Mouse (Mus musculus) induced T-regulatory cell, adult 2 months (primary cell): ENCODE measurements around the gene Tmem165.

Experiments used
- DNase-seq: peaks from one replicate; pipeline ENCODE4 v3.0.0-alpha.2; 2012; ENCODE audit warnings: low read depth

Tmem165 gene

DNA sequence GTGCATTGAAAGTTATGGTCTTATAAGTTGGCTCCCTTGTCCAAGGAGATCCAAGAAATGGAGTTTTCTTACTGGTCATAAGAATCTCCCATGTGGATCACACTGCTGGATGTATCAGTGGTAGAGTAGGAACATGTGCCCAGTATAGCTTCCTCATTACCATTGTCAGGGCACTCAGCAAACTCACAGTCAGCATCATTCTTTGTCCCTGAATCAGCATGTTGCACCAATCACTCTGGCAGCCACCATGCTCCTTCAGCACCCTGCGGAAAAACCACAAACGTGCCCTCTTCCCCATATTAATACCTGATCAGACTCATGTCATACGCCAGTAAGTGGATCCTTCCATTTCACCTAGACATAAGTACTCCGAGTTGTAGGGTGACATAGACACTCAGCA lies 8.6 kb upstream of the Tmem165 start:
- DNase-seq: no peak

DNA sequence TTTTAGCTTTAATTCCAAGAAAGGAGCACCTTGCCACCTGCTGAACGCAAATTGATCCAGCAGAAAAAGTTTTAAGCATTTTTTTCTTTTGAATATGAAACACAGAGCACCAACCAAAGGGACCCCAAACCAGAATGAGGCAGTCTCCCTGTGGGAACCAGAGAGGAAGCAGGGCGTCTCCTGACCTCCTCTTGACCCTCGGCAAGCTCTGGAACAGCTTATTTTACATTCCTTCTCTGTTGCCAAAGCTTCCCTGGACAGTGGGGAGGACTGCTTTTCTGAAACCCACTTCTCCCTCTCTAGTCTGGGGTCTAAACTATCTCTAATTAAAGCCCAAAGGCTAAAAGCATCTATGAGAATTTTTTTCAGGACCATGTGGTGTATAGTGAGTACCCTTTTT lies 7.3 kb upstream of the Tmem165 start:
- DNase-seq: no peak

DNA sequence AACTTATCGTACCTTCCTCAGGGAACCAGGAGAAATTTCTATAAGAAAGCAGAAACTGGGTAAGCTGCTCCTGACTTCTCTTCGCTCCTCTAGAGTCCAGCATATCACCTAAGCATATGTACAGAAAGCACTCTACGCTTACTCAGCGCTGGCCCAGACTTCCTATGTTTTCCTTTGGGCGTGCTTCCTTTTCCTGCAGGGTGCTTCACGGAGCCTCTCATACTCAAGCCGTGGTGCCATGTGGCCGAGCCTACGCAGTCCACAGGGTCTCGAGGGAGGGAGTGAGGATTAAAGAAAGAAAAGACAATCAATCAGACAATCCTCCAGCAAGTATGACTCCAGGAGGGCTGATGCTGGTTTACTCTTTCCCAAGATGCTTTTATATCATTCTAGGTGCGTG lies 6.8 kb upstream of the Tmem165 start:
- no peak for DNase-seq

DNA sequence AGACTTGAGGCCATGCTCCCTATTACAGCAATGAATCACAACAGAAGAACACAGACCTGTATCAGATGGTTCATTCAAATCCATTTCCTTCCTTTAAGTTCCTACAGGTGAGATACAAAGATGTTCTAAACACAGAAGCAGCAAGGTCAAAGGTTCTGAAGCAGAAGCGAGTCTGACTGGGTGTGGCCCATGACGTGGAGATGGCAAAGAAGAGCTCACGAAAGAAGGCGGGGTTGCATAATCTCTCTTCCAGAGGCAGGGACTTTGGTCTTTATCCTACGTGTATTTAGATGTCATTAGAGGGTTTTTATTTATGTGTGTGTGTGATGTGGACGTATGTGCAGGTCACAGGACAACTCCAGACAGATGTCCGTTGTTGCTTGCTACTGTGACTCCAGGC lies 6.0 kb upstream of the Tmem165 start:
- DNase-seq: no peak

DNA sequence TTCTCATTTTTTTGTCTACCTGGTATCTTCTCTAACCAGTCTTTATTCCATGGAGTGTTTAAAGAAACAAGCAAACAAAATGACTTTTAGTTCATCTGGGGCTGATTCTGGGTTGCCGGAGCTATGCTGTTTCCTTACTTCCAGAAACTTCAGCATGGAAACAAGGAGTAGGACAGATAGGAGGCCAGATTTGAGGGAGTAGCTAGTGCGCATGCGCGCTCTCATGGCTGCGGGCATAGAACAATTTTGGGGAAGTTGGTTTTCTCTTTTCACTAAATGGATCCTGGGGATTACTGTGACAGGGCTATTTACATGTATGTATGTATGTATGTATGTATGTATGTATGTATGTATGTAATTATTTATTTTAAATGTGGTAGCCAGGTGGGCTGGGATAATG lies 4.5 kb upstream of the Tmem165 start:
- DNase-seq: no peak

DNA sequence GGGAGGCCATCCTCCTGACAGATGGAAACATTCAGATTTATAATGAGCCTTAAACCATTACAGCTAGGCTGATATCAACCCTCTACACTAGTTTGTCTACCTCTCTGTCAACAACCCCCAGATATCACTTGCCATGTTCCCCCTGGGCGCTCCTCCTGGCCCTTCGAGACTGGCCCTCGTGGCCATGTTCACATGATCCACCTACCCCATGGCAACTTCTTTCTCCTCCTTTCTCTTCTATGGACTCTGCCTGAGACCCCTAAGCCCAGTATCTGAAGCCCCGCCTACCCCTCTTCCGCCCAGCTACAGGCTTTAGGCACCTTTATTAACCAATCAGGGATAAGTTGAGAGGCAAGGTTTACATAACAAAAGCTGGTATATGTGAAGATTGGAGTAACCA lies 3.9 kb upstream of the Tmem165 start:
- no peak for DNase-seq

DNA sequence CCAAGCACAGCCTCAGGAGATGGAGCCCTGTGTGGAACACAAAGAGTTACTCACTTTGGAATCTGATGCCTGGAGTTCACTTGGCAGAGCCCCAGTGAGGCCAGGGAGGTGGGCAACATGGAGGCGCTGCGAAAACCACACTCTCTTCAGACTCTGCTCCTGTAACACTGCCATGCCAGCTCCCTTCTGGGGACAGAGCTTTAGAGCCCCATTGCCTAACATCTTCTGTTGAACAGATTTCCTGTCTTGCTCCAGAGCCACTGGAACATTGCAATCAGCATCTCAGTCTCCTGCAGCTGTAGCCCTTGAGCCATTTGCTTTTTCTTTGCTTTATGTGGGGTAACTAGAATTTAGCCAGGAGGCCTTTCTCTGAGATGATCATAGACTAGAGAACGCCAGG lies 1.4 kb upstream of the Tmem165 start:
- peak; percentile 14 for DNase-seq

DNA sequence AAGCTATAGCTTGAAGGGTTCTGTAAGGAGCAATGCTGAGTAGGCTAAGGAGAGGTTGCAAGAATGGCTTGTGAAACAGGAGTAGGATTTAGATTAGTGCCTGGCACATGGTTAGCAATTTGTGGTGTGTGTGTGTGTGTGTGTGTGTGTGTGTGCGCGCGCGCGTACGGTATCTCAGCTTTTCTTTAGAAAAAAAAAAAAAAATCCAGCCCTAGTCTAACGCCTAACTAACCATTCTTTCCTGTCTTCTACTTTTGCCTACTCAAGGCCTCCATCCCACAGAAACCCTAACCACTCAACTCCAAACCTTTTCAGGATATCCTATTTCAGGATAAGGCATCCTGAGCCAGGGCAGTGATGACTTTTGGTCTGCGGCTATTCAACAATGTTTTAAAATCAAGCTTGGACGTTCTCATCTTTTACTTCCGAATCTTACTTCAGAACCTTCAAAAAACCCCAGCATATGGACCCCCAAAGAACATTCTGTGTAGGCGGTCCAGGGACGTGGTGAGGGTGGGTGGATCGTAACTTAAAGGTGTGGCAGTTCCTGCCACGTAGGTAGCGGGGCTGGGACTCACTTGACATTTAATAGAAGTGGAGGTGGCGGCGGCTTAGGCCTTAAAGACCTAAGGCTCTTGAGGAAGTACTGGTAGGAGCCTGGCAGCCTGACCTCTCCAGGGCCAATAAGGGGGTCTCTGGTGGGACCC lies 484 bp upstream of the Tmem165 start:
- no peak for DNase-seq

DNA sequence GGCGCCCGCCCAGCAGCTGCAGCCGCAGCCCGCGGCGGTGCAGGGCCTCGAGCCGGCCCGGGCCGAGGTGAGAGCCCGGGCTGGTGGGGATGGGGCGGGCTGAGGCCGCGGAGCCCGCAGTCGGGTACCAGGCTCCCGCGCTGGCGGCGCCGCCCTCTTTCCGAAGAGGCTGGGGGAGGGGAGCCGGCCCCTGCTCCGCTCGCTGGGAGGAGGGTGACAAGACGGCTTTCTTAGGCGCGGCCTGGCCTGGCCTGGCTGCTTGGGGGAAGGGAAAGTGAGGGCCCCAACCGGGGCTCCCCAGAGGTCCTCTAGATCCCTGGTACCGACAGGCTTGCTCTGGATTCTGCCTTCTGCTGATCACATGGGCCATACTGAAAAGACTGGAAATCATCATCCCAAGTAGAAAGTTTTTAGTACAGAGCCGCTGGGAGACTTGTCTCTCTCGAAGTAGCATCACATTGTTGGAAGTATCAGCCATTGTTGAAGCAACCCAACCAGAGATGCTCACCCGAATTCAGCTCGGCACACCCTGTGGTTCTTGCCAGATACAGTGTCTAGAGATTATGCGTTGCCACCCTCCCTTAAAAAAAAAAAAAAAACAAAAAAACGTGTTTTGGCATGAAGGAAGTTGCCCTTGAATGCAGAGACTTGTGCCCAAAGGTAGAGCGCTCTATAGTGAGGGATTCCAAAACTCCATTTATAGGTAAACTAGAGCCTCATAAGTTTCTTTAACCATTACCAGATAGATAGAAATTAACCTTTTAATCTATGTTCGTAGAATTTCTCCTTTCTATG lies 803 bp downstream of the Tmem165 start:
- peak; percentile 77 for DNase-seq

DNA sequence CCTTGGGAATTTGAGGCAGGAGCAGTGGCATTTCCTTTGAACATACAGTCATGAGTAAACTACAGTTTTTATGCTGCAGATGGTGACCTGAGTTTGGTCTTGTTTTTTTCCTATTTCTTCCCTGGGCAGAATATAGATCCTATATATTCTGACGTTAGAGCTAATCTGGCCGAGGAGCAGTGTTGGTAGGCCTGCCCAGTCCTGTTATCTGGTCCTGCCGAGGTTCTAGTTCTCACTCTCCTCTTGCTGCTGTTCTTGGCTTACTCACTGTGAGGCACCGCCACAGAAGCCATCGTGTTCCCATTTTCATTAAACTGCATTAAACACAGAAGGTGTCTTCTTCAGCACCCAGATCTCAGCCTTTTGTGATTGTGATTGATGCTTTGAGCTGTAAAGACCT lies 4.2 kb downstream of the Tmem165 start:
- DNase-seq: no peak

DNA sequence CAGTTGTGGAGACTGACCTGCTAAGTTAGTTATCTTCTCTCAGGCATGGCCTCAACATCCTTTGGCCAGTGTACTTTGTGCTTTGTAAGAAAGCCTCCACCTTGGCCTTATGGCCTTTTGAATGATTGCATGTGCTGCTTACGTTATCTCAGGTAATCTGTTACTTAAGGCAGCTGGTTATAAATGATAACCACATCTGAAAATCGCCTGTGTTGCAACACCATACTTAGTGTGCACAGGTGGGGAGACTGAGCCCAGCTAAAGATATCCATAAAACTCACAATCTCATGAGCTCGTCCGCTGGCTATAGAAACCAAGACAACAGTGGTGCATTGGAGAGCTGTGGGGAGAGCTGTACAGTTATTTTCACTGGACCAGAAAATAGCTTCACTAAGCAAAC lies 6.9 kb downstream of the Tmem165 start:
- DNase-seq: no peak

DNA sequence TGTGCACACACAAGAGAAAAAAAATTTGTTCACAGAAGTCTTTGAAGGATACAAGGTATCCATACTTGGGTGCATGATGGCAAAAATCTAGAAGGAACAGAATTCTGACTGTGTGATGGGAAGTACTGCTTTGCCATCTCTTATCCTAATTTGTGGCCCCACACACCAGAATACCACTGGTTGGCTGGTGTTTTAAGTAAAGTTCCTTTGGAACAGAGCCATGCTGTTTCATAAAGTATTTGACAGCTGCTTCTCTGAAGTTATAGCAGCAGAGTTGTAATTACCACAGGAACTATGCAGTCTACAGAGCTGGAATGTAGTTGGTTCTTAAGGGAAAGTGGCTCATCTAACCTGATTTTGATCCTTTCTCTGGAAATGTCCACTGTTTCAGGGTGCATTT lies 9.4 kb downstream of the Tmem165 start:
- DNase-seq: no peak

DNA sequence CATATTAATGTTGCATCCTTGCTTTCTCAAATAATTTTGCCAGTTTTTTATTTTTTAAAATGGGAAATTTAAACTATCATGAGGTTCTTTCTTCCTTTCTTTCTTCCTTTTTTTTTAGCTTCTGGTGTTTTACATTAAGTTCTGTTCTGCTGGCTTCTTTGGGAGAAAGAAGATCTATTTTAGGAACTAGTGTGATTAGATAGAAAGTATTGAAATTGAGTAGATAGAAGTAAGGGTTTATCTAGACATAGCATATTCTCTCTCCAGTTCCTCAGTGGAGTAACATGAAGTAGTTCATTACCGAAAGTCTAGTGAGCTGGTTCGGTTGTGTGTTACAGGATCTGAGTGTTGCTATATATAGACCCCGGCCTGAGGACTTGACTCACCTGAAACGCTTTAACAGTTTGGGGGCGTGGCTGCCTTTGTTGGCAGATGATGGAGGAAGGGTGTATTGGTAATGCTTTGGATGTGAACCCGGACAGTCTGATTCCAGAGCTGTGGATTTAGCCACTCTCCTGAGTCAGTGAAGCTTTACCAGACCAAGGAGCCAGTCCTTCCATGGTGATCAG lies 10.8 kb downstream of the Tmem165 start:
- no peak for DNase-seq

DNA sequence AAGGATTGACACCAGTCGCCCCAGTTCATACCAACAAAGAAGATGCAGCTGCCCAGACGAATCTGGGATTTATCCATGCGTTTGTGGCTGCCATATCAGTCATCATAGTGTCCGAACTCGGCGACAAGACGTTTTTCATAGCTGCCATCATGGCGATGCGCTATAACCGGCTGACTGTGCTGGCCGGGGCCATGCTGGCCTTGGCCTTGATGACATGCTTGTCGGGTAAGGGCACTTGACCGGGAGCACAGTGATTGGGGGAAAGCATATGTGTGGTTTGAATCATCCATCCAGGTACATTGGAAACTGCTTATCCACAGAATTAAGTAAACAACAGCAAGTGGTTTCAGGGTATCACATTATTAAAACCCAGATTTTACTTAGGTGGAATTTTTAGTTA lies 15.7 kb downstream of the Tmem165 start:
- DNase-seq: no peak

DNA sequence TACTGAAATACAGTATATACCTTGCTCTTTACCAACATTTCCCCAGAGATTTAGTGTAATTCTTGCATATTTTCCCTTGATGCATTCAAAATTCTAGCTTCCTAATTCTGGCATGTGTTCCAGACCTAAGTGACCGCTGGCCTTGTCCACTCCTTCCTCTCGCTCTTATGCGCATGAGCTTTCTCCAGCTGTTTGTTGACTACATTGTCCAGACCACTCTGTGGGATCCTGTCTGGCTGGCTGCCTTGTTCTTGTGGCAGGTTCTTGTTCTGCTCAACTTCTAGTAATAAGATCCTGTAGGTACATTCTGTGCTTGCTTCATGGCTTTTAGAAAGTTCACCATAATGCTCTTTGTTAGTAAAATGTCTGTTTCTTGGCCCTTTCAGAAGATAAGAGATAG lies 19.5 kb downstream of the Tmem165 start:
- no peak for DNase-seq

DNA sequence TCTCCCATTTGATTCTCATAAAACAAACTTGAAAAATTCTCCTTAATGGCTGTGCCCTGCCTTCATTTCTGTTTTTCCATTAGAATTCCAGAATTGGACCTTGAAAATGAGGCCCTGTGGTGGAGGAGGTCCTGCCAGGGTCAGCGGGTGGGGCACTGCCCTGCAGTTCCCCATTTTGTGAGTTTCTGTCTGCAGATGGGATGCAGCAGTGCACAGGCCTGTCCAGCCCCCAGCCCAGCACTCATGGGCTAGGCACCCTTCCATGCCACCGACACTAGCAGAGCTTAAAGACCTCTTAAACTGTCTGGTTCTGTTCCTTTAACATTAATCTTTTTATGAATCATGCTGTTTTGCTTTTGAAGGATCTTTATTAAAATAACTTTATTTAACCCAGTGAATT lies 22.2 kb downstream of the Tmem165 start:
- no peak for DNase-seq

DNA sequence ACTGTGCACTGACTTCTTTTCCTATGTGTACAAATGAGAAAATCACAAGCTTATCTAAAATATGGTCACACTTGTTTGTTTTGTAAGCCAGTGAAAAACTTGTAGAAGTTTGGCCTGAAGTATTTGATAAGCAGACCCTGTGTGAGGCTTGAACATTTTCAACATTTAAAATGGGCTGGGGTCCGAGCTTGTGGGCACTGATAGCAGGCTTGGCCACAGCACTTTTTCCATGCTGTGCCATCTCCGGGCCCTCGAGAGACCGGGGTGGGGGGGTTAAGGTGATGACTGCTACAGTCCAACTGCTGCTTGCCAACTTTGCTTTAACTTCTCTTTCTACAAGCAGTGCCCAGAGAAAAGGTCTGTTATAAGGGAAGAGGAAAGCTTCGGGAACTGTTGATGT lies 24.4 kb downstream of the Tmem165 start:
- DNase-seq: no peak

DNA sequence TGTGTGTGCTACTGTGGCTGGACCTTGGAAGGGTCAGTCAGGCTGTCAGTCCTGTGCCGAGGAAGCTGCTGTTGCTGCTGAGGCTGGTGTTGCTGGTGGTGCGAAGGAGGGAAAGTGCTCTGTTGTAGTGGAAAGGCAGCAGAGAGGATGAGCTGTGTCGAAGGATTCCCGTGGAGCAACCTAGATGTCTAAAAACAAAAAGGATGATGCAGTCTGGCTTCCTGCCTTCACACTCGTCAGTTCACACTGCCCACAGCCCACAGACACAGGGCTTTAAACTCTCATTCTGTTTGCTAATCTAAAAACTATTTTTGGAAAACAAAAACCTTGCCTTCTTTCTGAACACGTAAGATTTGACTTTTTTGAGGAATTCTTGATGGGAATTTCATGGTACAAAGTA lies 33.0 kb downstream of the Tmem165 start:
- no peak for DNase-seq

DNA sequence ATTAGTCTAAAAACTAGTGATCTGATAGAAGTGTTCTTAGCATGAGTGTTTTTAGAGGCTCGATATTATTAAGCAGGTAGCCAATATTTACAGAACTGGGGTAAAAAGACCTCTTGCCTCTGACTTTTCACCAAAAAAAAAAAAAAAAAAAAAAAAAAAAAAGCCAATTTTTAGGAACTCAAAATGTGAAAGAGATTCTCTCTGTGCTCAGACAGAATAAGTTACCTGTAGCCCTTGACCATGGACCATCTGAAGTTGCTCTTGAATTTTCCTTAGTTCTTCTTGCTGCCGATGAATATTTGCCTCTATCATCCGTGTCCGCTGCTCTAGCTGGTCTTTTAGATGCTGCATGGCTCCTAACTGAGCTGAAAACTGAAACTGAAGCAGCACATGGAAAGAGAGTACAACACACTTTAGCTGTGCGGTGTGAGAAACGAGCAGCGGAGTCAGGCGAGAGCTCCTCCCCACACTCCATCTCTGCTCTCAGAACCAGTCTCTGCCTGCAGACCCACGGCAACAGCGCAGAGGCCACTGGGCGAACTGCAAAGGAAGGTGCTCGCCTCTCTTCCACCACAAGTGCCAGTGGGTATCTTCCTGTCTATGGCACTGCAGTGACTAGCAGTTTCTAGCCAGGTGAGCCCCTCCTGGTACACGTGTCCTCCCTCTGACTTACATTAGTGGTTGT lies 47.6 kb downstream of the Tmem165 start:
- DNase-seq: no peak

DNA sequence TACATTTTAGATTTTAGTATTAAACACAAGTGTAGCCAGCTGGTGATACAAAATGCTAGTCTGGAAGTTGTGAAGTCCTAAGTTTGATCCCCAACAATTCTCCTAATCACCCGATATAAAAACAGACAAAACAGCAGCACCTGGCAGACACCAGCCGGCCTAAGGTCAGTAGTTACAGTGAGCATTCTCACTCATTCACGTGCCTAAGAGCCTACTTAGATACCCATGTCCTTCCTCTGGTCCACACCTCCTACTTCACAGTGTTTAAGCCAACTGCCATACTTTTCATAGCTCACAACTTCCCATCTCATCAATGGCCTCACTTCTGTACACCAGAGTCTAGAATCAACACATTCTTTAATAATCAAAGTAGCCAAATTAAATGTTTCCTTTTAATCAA lies 59.6 kb downstream of the Tmem165 start:
- no peak for DNase-seq

DNA sequence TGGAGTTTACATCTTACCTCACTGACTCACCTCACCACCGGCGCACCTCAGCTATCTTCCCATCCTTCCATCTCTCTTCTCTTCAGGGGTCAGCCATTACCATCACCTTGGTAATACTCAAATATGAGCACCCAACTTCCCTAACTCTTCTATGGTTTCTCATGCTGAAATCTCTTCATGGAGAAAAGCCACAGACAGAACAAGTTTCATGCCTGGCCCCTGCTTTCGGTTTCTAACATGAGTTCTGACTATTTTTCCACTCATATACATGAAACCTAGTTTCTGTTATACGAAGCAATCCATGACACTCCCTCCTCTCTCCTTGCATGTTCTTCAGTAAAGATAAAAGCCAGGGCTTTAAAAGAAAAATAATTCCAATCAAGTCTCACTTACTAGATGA lies 60.2 kb downstream of the Tmem165 start:
- peak; percentile 52 for DNase-seq

DNA sequence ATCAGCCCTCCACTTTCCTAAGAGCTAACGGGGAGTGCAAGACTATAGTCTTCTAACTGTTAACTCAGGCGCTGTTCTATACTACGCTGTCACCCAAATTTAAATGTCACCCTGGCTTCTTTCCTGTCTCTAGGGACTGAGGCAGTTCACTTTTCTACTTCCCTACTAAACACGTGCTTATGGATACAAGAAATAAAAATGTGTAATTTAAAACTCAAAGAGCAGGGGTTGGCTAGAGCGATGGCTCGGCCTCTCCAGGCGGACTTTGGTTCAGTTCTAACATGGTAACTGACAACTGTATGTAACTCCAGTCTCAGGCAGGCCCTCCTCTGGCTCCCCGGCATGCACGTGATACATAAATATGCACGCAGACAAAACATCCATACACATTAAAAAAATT lies 60.8 kb downstream of the Tmem165 start:
- DNase-seq: no peak

DNA sequence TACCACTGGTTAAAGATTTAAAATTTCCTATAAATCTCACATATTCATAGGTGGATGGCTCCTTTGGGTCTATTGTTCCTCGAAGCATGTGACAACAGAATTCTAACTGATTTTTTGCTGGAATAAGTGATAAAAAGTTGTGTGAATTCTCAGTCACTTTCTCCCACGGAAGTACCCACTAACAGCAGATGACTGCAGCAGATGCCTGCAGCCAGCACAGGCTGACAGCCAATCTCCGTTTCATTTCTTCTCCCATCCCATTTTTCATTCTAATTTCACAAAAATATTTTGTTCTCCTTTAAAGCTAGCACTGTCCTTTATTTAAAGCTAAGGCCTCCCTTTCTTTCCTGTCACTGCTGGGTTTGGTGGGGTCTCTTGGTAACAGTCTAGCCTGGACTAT lies 61.7 kb downstream of the Tmem165 start:
- no peak for DNase-seq
